Mouse (Mus musculus) neural tube, embryonic 10.5 days (tissue): ENCODE results near the gene Foxp1.

Experiments used
- DNase-seq: peaks from one replicate; pipeline ENCODE4 v3.0.0-alpha.2; 2017; ENCODE audit warnings: low spot score; ENCODE audit errors: extremely low spot score

Gene Foxp1

GRCm38 (mm10) chr6:99441100-99441499, 81.4 kb downstream of the Foxp1 start:
- no peak for DNase-seq

GRCm38 (mm10) chr6:99440606-99441005, 81.9 kb downstream of the Foxp1 start:
- no peak for DNase-seq

- peak; percentile 49 for DNase-seq
These were observed 82.6 kb downstream of the Foxp1 start for GRCm38 (mm10) chr6:99439878-99440361.

GRCm38 (mm10) chr6:99439214-99439877, 83.2 kb downstream of the Foxp1 start:
- DNase-seq = no peak

- DNase-seq = no peak
These were observed 86.2 kb downstream of the Foxp1 start for GRCm38 (mm10) chr6:99436371-99436770.

- DNase-seq = no peak
These were observed 87.4 kb downstream of the Foxp1 start for GRCm38 (mm10) chr6:99435140-99435539.

- DNase-seq = no peak
These were observed 89.5 kb downstream of the Foxp1 start for GRCm38 (mm10) chr6:99433006-99433405.

GRCm38 (mm10) chr6:99431941-99432340, 90.6 kb downstream of the Foxp1 start:
- no peak for DNase-seq

- no peak for DNase-seq
These were observed 92.0 kb downstream of the Foxp1 start for GRCm38 (mm10) chr6:99430560-99430959.

- no peak for DNase-seq
These were observed 93.0 kb downstream of the Foxp1 start for GRCm38 (mm10) chr6:99429378-99430131.

- DNase-seq = no peak
These were observed 93.6 kb downstream of the Foxp1 start for GRCm38 (mm10) chr6:99428961-99429360.

- DNase-seq = no peak
These were observed 95.2 kb downstream of the Foxp1 start for GRCm38 (mm10) chr6:99427301-99427700.

- no peak for DNase-seq
These were observed 97.5 kb downstream of the Foxp1 start for GRCm38 (mm10) chr6:99425044-99425443.

- DNase-seq = no peak
These were observed 101.9 kb downstream of the Foxp1 start for GRCm38 (mm10) chr6:99420666-99421065.

- no peak for DNase-seq
These were observed 109.9 kb downstream of the Foxp1 start for GRCm38 (mm10) chr6:99412598-99412997.

GRCm38 (mm10) chr6:99409602-99410001, 112.9 kb downstream of the Foxp1 start:
- DNase-seq = no peak

GRCm38 (mm10) chr6:99408880-99409279, 113.6 kb downstream of the Foxp1 start:
- no peak for DNase-seq

- DNase-seq = no peak
These were observed 118.6 kb downstream of the Foxp1 start for GRCm38 (mm10) chr6:99403755-99404390.

GRCm38 (mm10) chr6:99402941-99403340, 119.6 kb downstream of the Foxp1 start:
- no peak for DNase-seq

GRCm38 (mm10) chr6:99402370-99402769, 120.2 kb downstream of the Foxp1 start:
- DNase-seq = no peak

GRCm38 (mm10) chr6:99401801-99402200, 120.7 kb downstream of the Foxp1 start:
- DNase-seq = no peak

GRCm38 (mm10) chr6:99401211-99401610, 121.3 kb downstream of the Foxp1 start:
- no peak for DNase-seq
